Mouse (Mus musculus) Patski (cell line): ENCODE results near the gene Pdik1l. TPM values are rescaled to one million over a fixed set of nuclear protein-coding genes. Genes with fewer than 3 reads are reported as not detected.

ENCODE experiments used
- ATAC-seq: fragments of 100-300 bp; one replicate; pipeline ENCODE4 v1.8.0; 2021
- CTCF ChIA-PET: fragments of 350-600 bp; sonication (Branson Sonifier 250); formaldehyde crosslinking; loops from one replicate; lab custom pipeline; 2022; ENCODE audit warnings: inconsistent platforms; lab: Charles Lee
- POLR2A ChIA-PET: fragments of 350-600 bp; sonication (Branson Sonifier 250); formaldehyde crosslinking; loops from one replicate; lab custom pipeline; 2022; ENCODE audit warnings: antibody characterized with exemption, inconsistent platforms; lab: Charles Lee
- DNase-seq: peaks from one replicate; pipeline ENCODE4 v3.0.0-alpha.2; 2011; ENCODE audit warnings: low read depth, low spot score
- H3K27me3 ChIP-seq: fragments of 371-371 bp; one replicate; pipeline ENCODE4 v1.5.1; 2021
- CTCF ChIP-seq: fragments of 100-300 bp; IDR thresholded peaks from one replicate; pipeline ENCODE4 v1.5.1; 2021
- in situ Hi-C: fragments of 300-500 bp; cut with MboI; formaldehyde crosslinking; loops from 3 replicates; pipeline ENCODE4 v1.11.1; 2018; ENCODE audit warnings: low pct_unique_long_range_greater_than_20kb, mixed read lengths
- polyA plus RNA-seq: library from polyadenylated mRNA; unstranded; gene quantifications from one replicate; pipeline ENCODE4 v1.2.3, GENCODE M21; 2021

The Pdik1l gene
- polyA plus RNA-seq, 1 experiment from 2014 or later, result 8.7 TPM

GRCm38 (mm10) chr4:134314081-134314655, 26.5 kb upstream of the Pdik1l start:
- CTCF ChIA-PET, result interaction anchor here (1.0 kb wide), 1 partner anchor 21 kb away, joined by 3 read pairs; no protein-coding TSS in a partner anchor
- POLR2A ChIA-PET, result no interaction called here
- no peak for TF ChIP-seq CTCF
- H3K27me3 ChIP-seq, result no peaks in the 10 kb centered on the region
- no peak for ATAC-seq
- no peak for DNase-seq
- in situ Hi-C loops, result no loop called here

GRCm38 (mm10) chr4:134312901-134313300, 25.2 kb upstream of the Pdik1l start:
- no peaks in the 10 kb centered on the region for H3K27me3 ChIP-seq
- DNase-seq, result no peak
- no peak for ATAC-seq
- POLR2A ChIA-PET, result no interaction called here
- CTCF ChIA-PET, result no interaction called here
- in situ Hi-C loops, result no loop called here
- TF ChIP-seq CTCF, result no peak

- CTCF ChIA-PET, result interaction anchor here (1.3 kb wide), 1 partner anchor 44 kb away, joined by 3 read pairs; no protein-coding TSS in a partner anchor
- POLR2A ChIA-PET, result no interaction called here
- ATAC-seq (no peak), DNase-seq (no peak)
- in situ Hi-C loops, result no loop called here
- no peak for TF ChIP-seq CTCF
- no peaks in the 10 kb centered on the region for H3K27me3 ChIP-seq
Measured at GRCm38 (mm10) chr4:134312341-134312740, 24.6 kb upstream of the Pdik1l start.

- ChIA-PET POLR2A (no interaction called here), CTCF (interaction anchor here (1.3 kb wide), 1 partner anchor 44 kb away, joined by 3 read pairs; no protein-coding TSS in a partner anchor)
- DNase-seq (no peak), ATAC-seq (no peak)
- TF ChIP-seq CTCF, result no peak
- in situ Hi-C loops, result no loop called here
- no peaks in the 10 kb centered on the region for H3K27me3 ChIP-seq
Measured at GRCm38 (mm10) chr4:134311784-134312183, 24.1 kb upstream of the Pdik1l start.

- no peaks in the 10 kb centered on the region for H3K27me3 ChIP-seq
- in situ Hi-C loops, result no loop called here
- ChIA-PET CTCF (interaction anchor here (1.3 kb wide), 1 partner anchor 46 kb away, joined by 3 read pairs; no protein-coding TSS in a partner anchor), POLR2A (no interaction called here)
- no peak for TF ChIP-seq CTCF
- ATAC-seq, result no peak
- no peak for DNase-seq
Measured at GRCm38 (mm10) chr4:134310656-134311055, 23.0 kb upstream of the Pdik1l start.

GRCm38 (mm10) chr4:134310106-134310505, 22.4 kb upstream of the Pdik1l start:
- CTCF ChIA-PET, result no interaction called here
- DNase-seq, result no peak
- POLR2A ChIA-PET, result no interaction called here
- ATAC-seq, result no peak
- TF ChIP-seq CTCF, result no peak
- no peaks in the 10 kb centered on the region for H3K27me3 ChIP-seq
- in situ Hi-C loops, result no loop called here

GRCm38 (mm10) chr4:134307367-134308072, 19.8 kb upstream of the Pdik1l start:
- no peak for ATAC-seq
- H3K27me3 ChIP-seq, result no peaks in the 10 kb centered on the region
- CTCF ChIA-PET, result interaction anchor here (1.1 kb wide), 1 partner anchor 50 kb away, joined by 3 read pairs; no protein-coding TSS in a partner anchor
- no peak for DNase-seq
- POLR2A ChIA-PET, result interaction anchor here (0.6 to 0.8 kb wide), 2 partner anchors 78 to 94 kb away, joined by 3 to 8 read pairs; no protein-coding TSS in a partner anchor
- TF ChIP-seq CTCF, result no peak
- in situ Hi-C loops, result no loop called here

- ChIA-PET CTCF (interaction anchor here (1.1 kb wide), 1 partner anchor 50 kb away, joined by 3 read pairs; no protein-coding TSS in a partner anchor), POLR2A (interaction anchor here (0.8 kb wide), 1 partner anchor 77 kb away, joined by 8 read pairs; no protein-coding TSS in a partner anchor)
- in situ Hi-C loops, result no loop called here
- DNase-seq, result no peak
- H3K27me3 ChIP-seq, result no peaks in the 10 kb centered on the region
- TF ChIP-seq CTCF, result no peak
- no peak for ATAC-seq
Measured at GRCm38 (mm10) chr4:134306963-134307362, 19.3 kb upstream of the Pdik1l start.

- no peak for DNase-seq
- no peaks in the 10 kb centered on the region for H3K27me3 ChIP-seq
- TF ChIP-seq CTCF, result no peak
- CTCF ChIA-PET, result no interaction called here
- POLR2A ChIA-PET, result no interaction called here
- no peak for ATAC-seq
- in situ Hi-C loops, result no loop called here
Measured at GRCm38 (mm10) chr4:134302084-134302483, 14.4 kb upstream of the Pdik1l start.

GRCm38 (mm10) chr4:134300316-134300715, 12.6 kb upstream of the Pdik1l start:
- TF ChIP-seq CTCF, result no peak
- DNase-seq (no peak), ATAC-seq (no peak)
- CTCF ChIA-PET, result interaction anchor here (1.3 kb wide), 1 partner anchor 7 kb away, joined by 4 read pairs; no protein-coding TSS in a partner anchor
- POLR2A ChIA-PET, result interaction anchor here (0.7 kb wide), 1 partner anchor 33 kb away, joined by 3 read pairs; no protein-coding TSS in a partner anchor
- in situ Hi-C loops, result no loop called here
- no peaks in the 10 kb centered on the region for H3K27me3 ChIP-seq

- POLR2A ChIA-PET, result interaction anchor here (0.6 kb wide), 1 partner anchor 73 kb away, joined by 8 read pairs; no protein-coding TSS in a partner anchor
- ATAC-seq, result no peak
- CTCF ChIA-PET, result no interaction called here
Measured at GRCm38 (mm10) chr4:134299498-134299810, 11.8 kb upstream of the Pdik1l start.

More at GRCm38 (mm10) chr4:134299498-134299810, 11.8 kb upstream of the Pdik1l start:
- DNase-seq, result no peak
- no peak for TF ChIP-seq CTCF
- in situ Hi-C loops, result loop anchor here (10.0 kb wide), 2 partner anchors 205 to 265 kb away; partner anchors contain the start of gene Cd52
- H3K27me3 ChIP-seq, result no peaks in the 10 kb centered on the region
